Mouse (Mus musculus) G1E (cell line): ENCODE measurements around the gene Zbtb40. TPM values are rescaled to one million over a fixed set of nuclear protein-coding genes. Genes with fewer than 3 reads are reported as not detected.
A peak's percentile ranks its signal among the peaks of the same experiment; 100 is the strongest.

Source experiments
- ATAC-seq: 2 replicates; pipeline ENCODE4 v1.8.0; 2016; ENCODE audit warnings: mild to moderate bottlenecking; ENCODE audit not compliant: insufficient number of reproducible peaks, poor library complexity, low FRiP score, severe bottlenecking; ENCODE audit errors: extremely low read depth
- DNase-seq: peaks from one replicate; pipeline ENCODE4 v3.0.0; 2012; ENCODE audit warnings: low spot score
- H3K27me3 ChIP-seq: 2 replicates; pipeline ENCODE4 v1.6.1; 2012; ENCODE audit warnings: mild to moderate bottlenecking, low read length, inconsistent platforms; ENCODE audit not compliant: insufficient read depth
- H3K36me3 ChIP-seq: replicated peaks from 2 replicates; pipeline ENCODE3; 2012; ENCODE audit warnings: mild to moderate bottlenecking, inconsistent platforms
- H3K4me1 ChIP-seq: 2 replicates; pipeline ENCODE4 v1.6.1; 2012; ENCODE audit warnings: low read depth, low read length, inconsistent platforms, mixed read lengths; ENCODE audit not compliant: insufficient read depth
- H3K4me3 ChIP-seq: 2 replicates; pipeline ENCODE4 v1.5.1; 2012; ENCODE audit warnings: low read depth, mild to moderate bottlenecking, inconsistent platforms, low read length, moderate library complexity, mixed read lengths
- H3K9me3 ChIP-seq: replicated peaks from 2 replicates; pipeline ENCODE4 v1.6.1; 2012; ENCODE audit warnings: inconsistent platforms
- CTCF ChIP-seq: IDR thresholded peaks from 2 replicates; pipeline ENCODE4 v1.5.1; 2012; ENCODE audit warnings: low read depth, low read length, inconsistent platforms, mixed read lengths
- GATA1 ChIP-seq: IDR thresholded peaks from 2 replicates; pipeline ENCODE4 v1.6.1; 2012; ENCODE audit warnings: borderline replicate concordance, low read length, inconsistent platforms, mixed read lengths
- GATA2 ChIP-seq: IDR thresholded peaks from 2 replicates; pipeline ENCODE4 v1.6.1; 2012; ENCODE audit warnings: low read depth, low read length, inconsistent platforms, borderline replicate concordance
- POLR2AphosphoS5 ChIP-seq: IDR thresholded peaks from 2 replicates; pipeline ENCODE4 v1.6.1; 2012; ENCODE audit warnings: low read depth, low read length, inconsistent platforms; ENCODE audit not compliant: insufficient replicate concordance
- TAL1 ChIP-seq: conservative IDR thresholded peaks from 2 replicates; pipeline ENCODE4 v1.6.1; 2012; ENCODE audit warnings: low read depth, low read length, inconsistent platforms, mixed read lengths
- polyA plus RNA-seq: library from polyadenylated mRNA; stranded (reverse); fragments of >175 nt; gene quantifications from 2 replicates; pipeline ENCODE4 v1.2.3, GENCODE M21; 2012
- total RNA-seq, 2 experiments: library from RNA; stranded (forward) in 1 of 2; stranded (reverse) in 1 of 2; fragments of 200-1000 nt in 1 of 2; fragments of >200 nt in 1 of 2; fragmentation: Nextera tagmentation in 1 of 2; gene quantifications; 2 replicates each; pipeline ENCODE4 v1.2.3; 2014 to 2017

The Zbtb40 gene
- total RNA-seq (2014; fragmentation: Nextera tagmentation) (15.4 and 16.7 TPM in 2 replicates), total RNA-seq (2017) (13.4 and 14.4 TPM in 2 replicates), polyA plus RNA-seq (10.9 and 17.8 TPM in 2 replicates)

GRCm38 (mm10) chr4:137048550-137049032, at the start of gene Zbtb40:
Gene Zbtb40 (minus strand): TSS chr4:137048801.
- Histone ChIP-seq H3K36me3 (peaks cover 22% of the 10 kb centered on the region), H3K4me1 (peaks cover 43% of the 10 kb centered on the region), H3K27me3 (0 out of 2 replicates have a peak, but pooled peaks cover 2% of the 10 kb centered on the region), H3K4me3 (peak within 1 kb of the TSS; percentile 99), H3K9me3 (no peaks in the 10 kb centered on the region)
- DNase-seq (peak; percentile 86), ATAC-seq (peak; percentile 87)
- TF ChIP-seq CTCF: no peak
- TF ChIP-seq TAL1: no peak
- no peak for TF ChIP-seq GATA2
- TF ChIP-seq GATA1: no peak
- no peak; the same call in 1 of the 2 replicates for TF ChIP-seq POLR2AphosphoS5

GRCm38 (mm10) chr4:137097984-137098327, 49.4 kb upstream of the Zbtb40 start:
- H3K4me3 ChIP-seq: no peak overlapping the region
- TF ChIP-seq TAL1 (no peak), POLR2AphosphoS5 (no peak), GATA1 (no peak), GATA2 (no peak), CTCF (no peak)
- no peak for ATAC-seq
- H3K36me3 ChIP-seq: no peaks in the 10 kb centered on the region
- H3K9me3 ChIP-seq: no peaks in the 10 kb centered on the region
- no peaks in the 10 kb centered on the region for H3K4me1 ChIP-seq
- 0 out of 2 replicates have a peak, but pooled peaks cover 2% of the 10 kb centered on the region for H3K27me3 ChIP-seq
- DNase-seq: no peak

GRCm38 (mm10) chr4:137097246-137097983, 48.8 kb upstream of the Zbtb40 start:
- no peaks in the 10 kb centered on the region for H3K4me1 ChIP-seq
- no peak overlapping the region for H3K4me3 ChIP-seq
- TF ChIP-seq POLR2AphosphoS5 (no peak), GATA1 (no peak), CTCF (no peak), TAL1 (no peak), GATA2 (no peak)
- DNase-seq: no peak
- H3K36me3 ChIP-seq: no peaks in the 10 kb centered on the region
- no peak for ATAC-seq
- H3K27me3 ChIP-seq: 0 out of 2 replicates have a peak, but pooled peaks cover 2% of the 10 kb centered on the region
- H3K9me3 ChIP-seq: no peaks in the 10 kb centered on the region

- H3K9me3 ChIP-seq: no peaks in the 10 kb centered on the region
- ATAC-seq: no peak
- H3K27me3 ChIP-seq: 0 out of 2 replicates have a peak, but pooled peaks cover 2% of the 10 kb centered on the region
- no peaks in the 10 kb centered on the region for H3K36me3 ChIP-seq
- TF ChIP-seq GATA1 (no peak), CTCF (no peak), POLR2AphosphoS5 (no peak), GATA2 (no peak)
- no peak overlapping the region for H3K4me3 ChIP-seq
- no peak for DNase-seq
- H3K4me1 ChIP-seq: no peaks in the 10 kb centered on the region
Observed at GRCm38 (mm10) chr4:137096353-137096752, 47.8 kb upstream of the Zbtb40 start.

- no peaks in the 10 kb centered on the region for H3K36me3 ChIP-seq
- no peak overlapping the region for H3K4me3 ChIP-seq
- no peak for ATAC-seq
- no peak for TF ChIP-seq CTCF
- TF ChIP-seq GATA1: no peak
- TF ChIP-seq POLR2AphosphoS5: no peak
- TF ChIP-seq GATA2: no peak
- no peak for TF ChIP-seq TAL1
- DNase-seq: no peak
- no peaks in the 10 kb centered on the region; the same call in 1 of the 2 replicates for H3K27me3 ChIP-seq
- H3K4me1 ChIP-seq: no peaks in the 10 kb centered on the region
- no peaks in the 10 kb centered on the region for H3K9me3 ChIP-seq
Observed at GRCm38 (mm10) chr4:137085083-137085810, 36.6 kb upstream of the Zbtb40 start.

GRCm38 (mm10) chr4:137082866-137083265, 34.3 kb upstream of the Zbtb40 start:
- TF ChIP-seq TAL1: no peak
- TF ChIP-seq CTCF: no peak
- no peak for TF ChIP-seq GATA2
- no peak for TF ChIP-seq GATA1
- no peak for TF ChIP-seq POLR2AphosphoS5
- no peaks in the 10 kb centered on the region for H3K9me3 ChIP-seq
- H3K27me3 ChIP-seq: no peaks in the 10 kb centered on the region; the same call in 1 of the 2 replicates
- DNase-seq (no peak), ATAC-seq (no peak)
- H3K4me3 ChIP-seq: no peak overlapping the region
- H3K36me3 ChIP-seq: no peaks in the 10 kb centered on the region
- no peaks in the 10 kb centered on the region for H3K4me1 ChIP-seq
